Mouse (Mus musculus): ENCODE data around the gene Nrp2. TPM values are rescaled to one million over a fixed set of nuclear protein-coding genes. Genes with fewer than 3 reads are reported as not detected.

Gene Nrp2
- polyA plus RNA-seq, 1 experiment from 2014 or later: 0.76 TPM

DNA sequence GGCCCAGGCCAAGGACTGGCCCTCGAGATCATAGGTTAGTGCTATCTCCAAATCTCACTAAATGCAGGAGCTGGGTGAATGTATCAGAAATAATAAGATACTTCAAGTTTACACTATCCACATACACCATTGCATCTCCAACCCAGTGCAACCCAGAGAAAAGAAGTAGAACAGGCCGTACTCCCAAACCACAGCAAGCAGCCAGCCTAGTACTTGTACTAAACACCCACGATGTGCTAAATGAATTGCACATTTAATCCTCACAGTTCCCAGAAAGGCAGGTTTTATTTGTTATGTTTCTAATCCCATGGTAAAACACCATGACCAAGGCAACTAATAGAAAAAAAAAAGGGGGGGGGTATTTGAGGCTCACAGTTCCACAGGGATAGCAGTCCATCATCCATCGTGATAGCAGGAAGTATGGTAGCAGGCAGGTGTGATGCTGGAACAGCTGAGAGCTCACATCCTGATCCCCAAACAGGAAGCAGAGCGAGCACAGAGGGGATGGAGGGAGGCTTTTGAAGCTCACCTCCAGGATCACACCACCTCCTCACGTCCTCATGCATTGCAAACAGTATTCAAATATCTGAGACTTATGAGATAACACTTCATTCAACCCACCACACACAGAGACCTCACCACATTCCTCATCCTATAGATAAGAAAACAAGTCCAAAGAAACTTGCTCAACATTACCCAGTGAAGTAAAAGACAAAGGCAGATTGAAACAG lies 128.8 kb downstream of the Nrp2 start:
- Histone ChIP-seq H3K27ac (no peak overlapping the region), H3K4me3 (replicated peaks) (no peak overlapping the region), H3K9ac (no peak overlapping the region), H3K36me3 (no peaks in the 10 kb centered on the region), H3K9me3 (replicated peaks) (no peaks in the 10 kb centered on the region), H3K4me1 (replicated peaks) (peaks cover 8% of the 10 kb centered on the region), H3K4me2 (no peak overlapping the region), H3K27me3 (no peaks in the 10 kb centered on the region)
- WGBS (ENCODE audit: insufficient replicate concordance): 52% methylated on average over 6 of the region's 6 CpGs
- DNase-seq (no peak), ATAC-seq (ENCODE audit: low read depth) (no peak)

DNA sequence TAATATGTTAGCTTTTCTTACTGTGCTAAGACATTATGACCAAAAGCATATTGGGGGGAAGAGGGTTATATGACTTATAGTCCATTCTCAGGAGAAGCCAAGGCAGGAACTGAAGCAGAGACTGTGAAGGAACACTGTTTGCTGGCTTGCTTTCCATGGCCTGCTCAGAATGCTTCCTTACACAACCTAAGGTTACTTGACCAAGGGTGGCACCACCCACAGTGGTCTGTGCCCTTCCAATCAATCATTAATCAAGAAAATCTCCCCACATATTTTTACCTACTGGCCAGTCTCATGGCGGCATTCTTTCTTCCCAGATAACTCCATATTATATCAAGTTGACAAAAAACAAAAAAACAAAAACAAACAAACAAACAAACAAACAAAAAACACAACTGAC lies 130.3 kb downstream of the Nrp2 start:
- no peak overlapping the region for H3K27ac ChIP-seq
- no peaks in the 10 kb centered on the region for H3K27me3 ChIP-seq
- 65% methylated on average over 1 of the region's 1 CpGs for WGBS (ENCODE audit: insufficient replicate concordance)

DNA sequence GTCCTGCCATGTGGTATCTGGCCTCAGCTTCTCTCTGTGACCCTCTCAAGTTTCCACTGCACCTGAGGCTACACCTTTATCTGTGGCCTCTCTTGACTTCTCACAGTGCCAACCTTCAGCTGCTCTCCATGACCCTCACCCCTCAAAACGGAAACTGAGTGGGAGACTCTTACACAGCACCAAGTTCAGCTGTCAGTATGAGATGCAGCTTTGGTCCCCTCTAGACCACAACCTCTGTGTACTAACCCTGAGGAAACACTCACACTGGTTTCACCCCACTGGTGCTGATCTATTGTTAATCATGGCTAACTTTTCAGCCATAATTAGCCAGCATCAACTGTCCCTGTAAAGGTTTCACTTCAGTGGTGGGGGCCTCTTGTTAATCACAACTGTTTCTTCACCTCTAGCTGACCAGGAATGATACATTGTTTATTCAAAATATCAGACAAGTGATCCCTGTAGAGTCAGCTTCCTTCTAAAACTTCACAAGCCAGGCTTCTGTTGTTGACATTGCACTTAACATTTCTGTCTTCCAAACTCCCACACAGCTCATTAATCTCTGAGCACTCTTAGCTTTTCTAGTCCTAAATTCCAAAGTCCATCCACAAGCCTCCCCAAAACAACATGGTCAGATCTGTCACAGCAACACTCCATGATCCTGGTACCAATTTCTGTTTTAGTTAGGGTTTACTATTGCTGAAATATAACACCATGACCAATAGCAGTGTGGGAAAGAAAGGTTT lies 131.5 kb downstream of the Nrp2 start:
- WGBS (ENCODE audit: insufficient replicate concordance): 49% methylated on average over 1 of the region's 1 CpGs
- H3K27ac ChIP-seq: no peak overlapping the region
- H3K9me3 ChIP-seq (replicated peaks): no peaks in the 10 kb centered on the region
- no peaks in the 10 kb centered on the region for H3K4me1 ChIP-seq (replicated peaks)
- H3K4me3 ChIP-seq (replicated peaks): no peak overlapping the region
- H3K9ac ChIP-seq: no peak overlapping the region
- ATAC-seq (ENCODE audit: low read depth) (no peak), DNase-seq (no peak)
- no peaks in the 10 kb centered on the region for H3K27me3 ChIP-seq
- no peak overlapping the region for H3K4me2 ChIP-seq
- no peaks in the 10 kb centered on the region for H3K36me3 ChIP-seq

More for the DNA sequence above, 130.3 kb downstream of the Nrp2 start:
- no peak overlapping the region for H3K9ac ChIP-seq
- DNase-seq: no peak
- no peaks in the 10 kb centered on the region for H3K4me1 ChIP-seq (replicated peaks)
- no peaks in the 10 kb centered on the region for H3K36me3 ChIP-seq
- ATAC-seq (ENCODE audit: low read depth): no peak
- H3K9me3 ChIP-seq (replicated peaks): no peaks in the 10 kb centered on the region
- no peak overlapping the region for H3K4me3 ChIP-seq (replicated peaks)
- no peak overlapping the region for H3K4me2 ChIP-seq

DNA sequence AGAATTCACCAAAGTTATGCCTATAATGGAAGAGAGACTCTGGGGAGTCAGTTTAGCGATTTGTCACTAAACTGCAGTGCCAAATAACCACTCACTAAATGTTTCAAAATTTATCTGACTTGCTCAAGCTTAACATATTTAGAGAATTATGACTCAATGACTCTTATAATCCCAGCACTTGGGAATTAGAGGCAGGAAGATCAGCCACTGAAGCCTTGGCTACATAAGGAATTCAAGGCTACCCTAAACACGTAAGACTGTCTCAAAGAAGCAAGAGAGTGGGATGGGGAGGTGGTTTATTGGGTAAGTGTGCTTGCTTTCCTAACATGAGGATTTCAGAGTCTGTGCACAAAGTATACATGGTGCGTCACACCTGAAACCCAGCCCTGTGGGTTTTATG lies 135.0 kb downstream of the Nrp2 start:
- DNase-seq: no peak
- Histone ChIP-seq H3K27me3 (no peaks in the 10 kb centered on the region), H3K36me3 (no peaks in the 10 kb centered on the region), H3K9ac (no peak overlapping the region), H3K27ac (no peak overlapping the region), H3K4me2 (no peak overlapping the region), H3K4me1 (replicated peaks) (no peaks in the 10 kb centered on the region), H3K9me3 (replicated peaks) (no peaks in the 10 kb centered on the region), H3K4me3 (replicated peaks) (no peak overlapping the region)
- 59% methylated on average over 3 of the region's 3 CpGs for WGBS (ENCODE audit: insufficient replicate concordance)
- no peak for ATAC-seq (ENCODE audit: low read depth)

DNA sequence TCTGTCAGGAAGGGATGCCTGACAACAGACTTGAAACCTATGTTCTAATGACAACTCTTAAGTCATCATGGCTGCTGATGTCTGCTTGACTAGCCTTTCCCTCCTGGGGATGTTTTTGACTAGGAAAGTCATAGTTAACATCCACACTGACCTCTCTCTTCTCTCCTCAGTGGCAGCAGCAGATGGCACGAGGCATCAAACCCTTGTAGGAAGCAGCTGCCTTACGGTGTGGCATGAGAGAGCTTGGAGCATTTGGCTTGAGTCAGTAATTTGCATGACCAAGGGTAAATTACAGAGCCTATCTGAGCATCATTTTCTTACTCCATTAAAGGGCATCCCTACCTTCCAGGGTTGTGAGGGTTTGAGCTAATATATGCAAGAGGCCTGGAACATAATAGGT lies 135.5 kb downstream of the Nrp2 start:
- no peak for DNase-seq
- H3K27me3 ChIP-seq: no peaks in the 10 kb centered on the region
- H3K9me3 ChIP-seq (replicated peaks): no peaks in the 10 kb centered on the region
- no peak overlapping the region for H3K4me3 ChIP-seq (replicated peaks)
- no peaks in the 10 kb centered on the region for H3K4me1 ChIP-seq (replicated peaks)
- no peaks in the 10 kb centered on the region for H3K36me3 ChIP-seq
- WGBS (ENCODE audit: insufficient replicate concordance): 38% methylated on average over 2 of the region's 2 CpGs
- no peak for ATAC-seq (ENCODE audit: low read depth)
- no peak overlapping the region for H3K4me2 ChIP-seq
- no peak overlapping the region for H3K27ac ChIP-seq
- H3K9ac ChIP-seq: no peak overlapping the region

DNA sequence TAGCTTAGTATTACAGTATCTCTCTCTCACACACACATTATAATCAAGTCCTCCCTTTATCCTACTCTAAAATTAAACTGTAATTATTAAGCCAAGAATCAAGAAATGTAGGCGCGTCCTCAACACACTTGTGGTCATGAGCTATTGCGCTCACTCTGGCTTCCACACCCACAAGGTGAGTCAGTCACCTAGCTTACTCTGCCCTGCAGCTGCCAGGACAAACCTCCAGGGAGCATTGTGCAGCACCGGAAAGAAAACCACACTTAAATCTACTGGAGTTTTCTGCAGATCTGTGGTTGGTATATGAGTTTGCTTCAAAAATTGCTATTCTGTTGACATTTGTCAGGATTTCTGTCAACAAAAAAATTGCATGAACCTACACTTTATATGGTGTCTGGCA lies 140.1 kb downstream of the Nrp2 start:
- no peaks in the 10 kb centered on the region for H3K4me1 ChIP-seq (replicated peaks)
- DNase-seq (no peak), ATAC-seq (ENCODE audit: low read depth) (no peak)
- no peak overlapping the region for H3K27ac ChIP-seq
- no peaks in the 10 kb centered on the region for H3K36me3 ChIP-seq
- no peak overlapping the region for H3K9ac ChIP-seq
- no peaks in the 10 kb centered on the region for H3K9me3 ChIP-seq (replicated peaks)
- H3K4me2 ChIP-seq: no peak overlapping the region
- H3K27me3 ChIP-seq: no peaks in the 10 kb centered on the region
- no peak overlapping the region for H3K4me3 ChIP-seq (replicated peaks)
- WGBS (ENCODE audit: insufficient replicate concordance): 81% methylated on average over 4 of the region's 4 CpGs

DNA sequence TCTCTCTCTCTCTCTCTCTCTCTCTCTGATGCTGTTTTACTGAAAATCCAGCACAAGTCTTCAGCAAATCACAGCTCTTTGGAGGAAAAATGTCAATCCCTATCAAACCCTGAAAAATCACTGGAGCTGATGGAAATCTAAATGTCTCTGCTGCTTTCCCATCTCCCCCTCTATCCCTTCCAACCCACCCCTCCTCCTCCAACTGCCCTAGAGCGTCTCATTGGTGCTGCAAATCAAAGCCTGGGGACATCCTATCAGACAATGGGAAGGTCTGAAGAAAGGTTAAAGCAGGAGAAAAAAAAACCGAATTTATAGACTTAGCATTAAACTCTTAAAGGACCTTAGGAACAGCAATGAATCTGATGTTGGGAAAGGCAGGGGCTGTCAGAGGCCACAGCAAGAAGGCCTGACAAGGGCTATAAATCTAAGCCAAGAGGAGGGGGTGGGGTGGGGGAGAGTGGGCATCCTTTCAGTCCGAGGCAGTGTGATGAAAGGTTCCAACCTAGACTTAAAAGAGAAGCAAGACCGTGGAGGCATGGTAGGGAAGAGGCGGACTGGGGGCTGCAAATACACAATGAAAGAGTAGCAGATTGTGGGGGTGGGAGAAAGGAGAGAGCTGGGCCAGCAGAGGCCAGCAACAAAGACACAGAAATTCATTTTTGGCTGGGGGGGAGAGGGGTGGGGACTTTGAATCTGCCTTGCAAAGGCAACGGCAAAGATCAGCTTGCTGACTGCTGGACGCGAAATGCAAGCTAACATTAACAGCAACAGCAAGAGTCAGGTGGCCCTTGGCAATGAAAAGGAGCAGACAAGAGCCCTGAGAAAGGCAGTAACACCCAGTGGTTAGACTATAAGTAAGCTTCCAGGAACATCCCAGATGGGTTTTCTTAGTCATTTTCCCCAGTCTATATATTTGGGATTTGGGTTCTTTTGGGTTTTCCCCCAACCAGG lies 148.2 kb downstream of the Nrp2 start:
- Histone ChIP-seq H3K27ac (no peak overlapping the region), H3K4me1 (replicated peaks) (no peaks in the 10 kb centered on the region), H3K9me3 (replicated peaks) (no peaks in the 10 kb centered on the region), H3K4me2 (no peak overlapping the region), H3K4me3 (replicated peaks) (no peak overlapping the region), H3K36me3 (no peaks in the 10 kb centered on the region), H3K27me3 (no peaks in the 10 kb centered on the region), H3K9ac (no peak overlapping the region)
- WGBS (ENCODE audit: insufficient replicate concordance): 48% methylated on average over 8 of the region's 8 CpGs
- no peak for DNase-seq
- no peak for ATAC-seq (ENCODE audit: low read depth)

DNA sequence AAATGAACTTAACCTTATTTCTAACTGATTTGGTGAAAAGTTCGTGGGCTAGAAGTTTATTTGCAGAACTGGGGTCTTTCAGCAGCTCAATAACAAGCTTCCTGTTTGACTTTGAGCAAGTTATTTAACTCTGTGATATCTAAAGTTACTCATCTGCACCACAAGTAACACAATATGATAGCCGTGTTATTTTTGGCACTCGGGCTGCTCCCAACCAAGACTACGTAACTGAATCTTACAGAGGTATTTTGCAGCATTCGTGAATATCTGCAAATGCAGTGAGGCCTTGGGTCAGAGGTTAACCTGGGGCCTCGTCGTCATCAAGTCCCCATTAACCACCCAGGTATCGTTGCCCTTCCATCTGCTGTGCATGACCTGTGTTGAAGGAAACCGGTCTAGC lies 150.3 kb downstream of the Nrp2 start:
- no peak for ATAC-seq (ENCODE audit: low read depth)
- no peaks in the 10 kb centered on the region for H3K36me3 ChIP-seq
- H3K9me3 ChIP-seq (replicated peaks): no peaks in the 10 kb centered on the region
- H3K27me3 ChIP-seq: no peaks in the 10 kb centered on the region
- 62% methylated on average over 9 of the region's 9 CpGs for WGBS (ENCODE audit: insufficient replicate concordance)
- H3K4me1 ChIP-seq (replicated peaks): no peaks in the 10 kb centered on the region
- no peak overlapping the region for H3K27ac ChIP-seq
- DNase-seq: no peak
- H3K4me3 ChIP-seq (replicated peaks): no peak overlapping the region
- no peak overlapping the region for H3K4me2 ChIP-seq
- no peak overlapping the region for H3K9ac ChIP-seq

DNA sequence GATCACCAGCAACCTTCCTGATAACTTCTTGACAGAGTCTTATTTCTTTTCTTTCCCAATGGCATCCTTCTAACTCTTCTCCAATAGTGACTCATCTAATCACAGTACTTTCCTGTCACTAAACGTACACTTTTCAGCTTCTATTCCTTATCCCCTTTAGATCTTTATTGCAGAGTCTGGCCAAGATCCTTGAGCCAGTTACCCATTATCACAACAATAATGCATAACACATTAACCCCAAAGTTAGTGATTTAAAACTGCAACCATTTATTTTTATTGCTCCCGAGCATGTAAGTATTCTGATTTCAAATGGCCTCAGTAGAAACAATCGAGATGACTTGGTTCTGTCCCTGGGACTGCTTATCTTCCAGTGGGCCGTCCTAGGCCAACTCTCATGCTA lies 150.9 kb downstream of the Nrp2 start:
- H3K9me3 ChIP-seq (replicated peaks): no peaks in the 10 kb centered on the region
- H3K27me3 ChIP-seq: no peaks in the 10 kb centered on the region
- H3K36me3 ChIP-seq: no peaks in the 10 kb centered on the region
- WGBS (ENCODE audit: insufficient replicate concordance): 55% methylated on average over 4 of the region's 4 CpGs
- DNase-seq (no peak), ATAC-seq (ENCODE audit: low read depth) (no peak)
- no peak overlapping the region for H3K4me3 ChIP-seq (replicated peaks)
- H3K27ac ChIP-seq: no peak overlapping the region
- no peak overlapping the region for H3K4me2 ChIP-seq
- H3K4me1 ChIP-seq (replicated peaks): no peaks in the 10 kb centered on the region
- H3K9ac ChIP-seq: no peak overlapping the region

DNA sequence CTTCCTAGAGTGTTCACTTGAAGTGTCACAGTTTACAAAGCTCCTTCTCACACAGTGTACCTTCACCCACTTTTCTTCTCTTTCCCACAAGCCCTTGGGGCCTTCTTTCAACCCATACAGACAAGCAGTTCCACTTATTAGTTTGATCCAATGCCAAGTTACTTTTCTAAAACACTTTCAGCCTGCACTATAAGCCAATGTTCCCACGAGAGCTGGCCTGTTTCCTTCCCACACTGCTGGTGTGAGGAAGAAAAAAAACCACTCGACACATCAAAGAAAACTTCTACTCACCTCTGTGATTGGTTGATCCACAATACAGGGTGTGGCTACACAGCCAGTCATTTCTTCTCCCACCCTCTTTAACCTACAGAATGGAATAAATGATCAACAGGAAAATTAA lies 156.0 kb downstream of the Nrp2 start:
- DNase-seq (no peak), ATAC-seq (ENCODE audit: low read depth) (no peak)
- Histone ChIP-seq H3K9me3 (replicated peaks) (no peaks in the 10 kb centered on the region), H3K36me3 (no peaks in the 10 kb centered on the region), H3K27ac (no peak overlapping the region), H3K4me3 (replicated peaks) (no peak overlapping the region), H3K9ac (no peak overlapping the region), H3K27me3 (no peaks in the 10 kb centered on the region), H3K4me1 (replicated peaks) (peaks cover 4% of the 10 kb centered on the region; the same call in 1 of the 2 replicates), H3K4me2 (no peak overlapping the region)
- 35% methylated on average over 2 of the region's 2 CpGs for WGBS (ENCODE audit: insufficient replicate concordance)

DNA sequence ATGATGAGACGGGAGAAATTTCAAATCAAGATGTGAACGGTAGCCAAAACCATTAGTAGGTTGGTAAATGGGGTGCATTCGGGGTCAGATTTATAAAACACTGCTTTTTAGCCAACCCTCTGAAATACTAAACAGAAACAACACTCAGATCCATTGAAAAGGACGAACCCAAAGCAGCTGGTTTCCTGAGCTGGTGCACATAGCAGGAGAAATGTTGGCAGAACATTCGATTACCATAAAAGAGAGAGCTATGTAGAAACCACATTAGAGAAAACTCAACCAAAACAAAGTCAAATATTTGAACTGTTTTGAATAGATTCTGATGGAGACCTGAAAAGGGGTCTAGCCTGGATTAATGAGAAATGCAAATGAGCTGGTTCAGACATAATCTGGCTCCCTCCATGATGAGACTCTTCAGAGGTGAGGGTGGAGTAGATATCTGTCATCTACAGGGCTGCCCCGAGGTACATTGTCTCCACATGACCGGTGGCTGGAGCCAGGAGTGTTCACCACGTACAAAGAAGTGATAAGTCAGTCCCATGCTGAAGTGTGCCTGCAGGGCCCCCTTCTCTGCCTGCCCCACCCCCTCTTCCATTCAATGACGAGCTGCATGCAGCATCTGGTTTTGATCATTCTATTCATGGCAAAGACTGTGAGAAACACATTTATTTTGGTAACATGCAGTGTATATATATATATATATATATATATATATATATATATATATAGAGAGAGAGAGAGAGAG lies 156.6 kb downstream of the Nrp2 start:
- DNase-seq: peak; percentile 7
- no peaks in the 10 kb centered on the region for H3K36me3 ChIP-seq
- no peaks in the 10 kb centered on the region for H3K27me3 ChIP-seq
- H3K4me3 ChIP-seq (replicated peaks): no peak overlapping the region
- no peak overlapping the region for H3K27ac ChIP-seq
- WGBS (ENCODE audit: insufficient replicate concordance): 49% methylated on average over 9 of the region's 9 CpGs
- peaks cover 4% of the 10 kb centered on the region; the same call in 1 of the 2 replicates for H3K4me1 ChIP-seq (replicated peaks)
- no peak overlapping the region for H3K4me2 ChIP-seq
- peak; percentile 71 for ATAC-seq (ENCODE audit: low read depth)
- H3K9me3 ChIP-seq (replicated peaks): no peaks in the 10 kb centered on the region
- no peak overlapping the region for H3K9ac ChIP-seq
